Mouse (Mus musculus) frontal cortex, adult 2 months (tissue): ENCODE results near the gene Oca2. TPM values are rescaled to one million over a fixed set of nuclear protein-coding genes. Genes with fewer than 3 reads are reported as not detected.

Experiments
- DNase-seq, 2 experiments: peaks; one replicate each; pipeline ENCODE4 v3.0.0; 2022; ENCODE audit warnings: low spot score in 1 of 2; ENCODE audit errors: extremely low spot score in 1 of 2
- polyA plus RNA-seq: library from polyadenylated mRNA; depleted of rRNA; stranded (reverse); fragments of >200 nt; gene quantifications from 2 replicates; pipeline ENCODE4 v1.2.3, GENCODE M21; 2012; rRNA removed

The Oca2 gene
- 0.19 and 0.40 TPM in 2 replicates for polyA plus RNA-seq

GRCm38 (mm10) chr7:56239543-56239942, at the start of gene Oca2:
Gene Oca2 (plus strand): TSS chr7:56239760.
- DNase-seq, result no peak

- no peak for DNase-seq
Observed at GRCm38 (mm10) chr7:56191041-56191440, 48.5 kb upstream of the Oca2 start.

- no peak for DNase-seq
Observed at GRCm38 (mm10) chr7:56191661-56192060, 47.9 kb upstream of the Oca2 start.

- DNase-seq, result no peak
Observed at GRCm38 (mm10) chr7:56201483-56202218, 37.9 kb upstream of the Oca2 start.

GRCm38 (mm10) chr7:56202843-56203242, 36.7 kb upstream of the Oca2 start:
- no peak for DNase-seq

- DNase-seq, result no peak
Observed at GRCm38 (mm10) chr7:56203286-56203685, 36.3 kb upstream of the Oca2 start.

GRCm38 (mm10) chr7:56204877-56205276, 34.7 kb upstream of the Oca2 start:
- no peak for DNase-seq

GRCm38 (mm10) chr7:56220811-56221210, 18.7 kb upstream of the Oca2 start:
- peak in 1 of 2 experiments; percentile 12 for DNase-seq

- no peak for DNase-seq
Observed at GRCm38 (mm10) chr7:56235794-56236423, 3.7 kb upstream of the Oca2 start.

- no peak for DNase-seq
Observed at GRCm38 (mm10) chr7:56236617-56237016, 2.9 kb upstream of the Oca2 start.

GRCm38 (mm10) chr7:56254568-56254967, 15.0 kb downstream of the Oca2 start:
- no peak for DNase-seq

- no peak for DNase-seq
Observed at GRCm38 (mm10) chr7:56257875-56258441, 18.4 kb downstream of the Oca2 start.

- DNase-seq, result no peak
Observed at GRCm38 (mm10) chr7:56277506-56277905, 37.9 kb downstream of the Oca2 start.

GRCm38 (mm10) chr7:56291468-56292115, 52.0 kb downstream of the Oca2 start:
- peak; percentile 58 to 94 for DNase-seq

GRCm38 (mm10) chr7:56304408-56304807, 64.8 kb downstream of the Oca2 start:
- DNase-seq, result no peak

GRCm38 (mm10) chr7:56314358-56314757, 74.8 kb downstream of the Oca2 start:
- DNase-seq, result no peak

- DNase-seq, result peak in 1 of 2 experiments; percentile 18
Observed at GRCm38 (mm10) chr7:56315630-56316529, 76.3 kb downstream of the Oca2 start.

- DNase-seq, result peak in 1 of 2 experiments; percentile 10
Observed at GRCm38 (mm10) chr7:56327738-56328137, 88.2 kb downstream of the Oca2 start.

- DNase-seq, result peak in 1 of 2 experiments; percentile 11
Observed at GRCm38 (mm10) chr7:56348528-56348927, 109.0 kb downstream of the Oca2 start.

- DNase-seq, result peak; percentile 55 to 77
Observed at GRCm38 (mm10) chr7:56356658-56357342, 117.2 kb downstream of the Oca2 start.
